Mouse (Mus musculus) hindbrain, embryonic 16.5 days (tissue): ENCODE measurements at regions not wholly inside any gene's neighbourhood (a gene's known extent, or its start where the extent isn't known, plus 50 kb on each side); places are given as distances from the start of the nearest gene placed in this dataset.

ENCODE experiments used
- ATAC-seq: fragments of 200-750 bp; cut with Nextera tagmentation; 2 replicates; pipeline ENCODE4 v1.8.0; 2017; ENCODE audit warnings: moderate TSS enrichment, moderate library complexity
- H3K27ac ChIP-seq: fragments of 300-500 bp; sonication (generic); 2 replicates; pipeline ENCODE4 v1.5.1; 2014; ENCODE audit warnings: low read depth, mild to moderate bottlenecking, control low read depth, low read length, moderate library complexity
- H3K27me3 ChIP-seq: fragments of 300-500 bp; sonication (generic); replicated peaks from 2 replicates; pipeline ENCODE4 v1.6.1; 2014; ENCODE audit warnings: low read length; ENCODE audit not compliant: control insufficient read depth, insufficient read depth
- H3K36me3 ChIP-seq: fragments of 300-500 bp; sonication (generic); 2 replicates; pipeline ENCODE4 v1.6.1; 2014; ENCODE audit warnings: mild to moderate bottlenecking, low read length, moderate library complexity, mixed read lengths; ENCODE audit not compliant: control insufficient read depth, insufficient read depth
- H3K4me1 ChIP-seq: fragments of 300-500 bp; sonication (generic); 2 replicates; pipeline ENCODE4 v1.6.1; 2014; ENCODE audit warnings: low read depth, low read length; ENCODE audit not compliant: control insufficient read depth, insufficient read depth
- H3K4me2 ChIP-seq: fragments of 300-500 bp; sonication (generic); 2 replicates; pipeline ENCODE4 v1.6.1; 2014; ENCODE audit warnings: mild to moderate bottlenecking, low read length, control low read depth, moderate library complexity
- H3K4me3 ChIP-seq: fragments of 300-500 bp; sonication (generic); 2 replicates; pipeline ENCODE4 v1.5.1; 2014; ENCODE audit warnings: mild to moderate bottlenecking, low read length, control low read depth, moderate library complexity
- H3K9ac ChIP-seq: fragments of 300-500 bp; sonication (generic); 2 replicates; pipeline ENCODE4 v1.6.1; 2014; ENCODE audit warnings: low read depth, mild to moderate bottlenecking, control low read depth, low read length, moderate library complexity
- H3K9me3 ChIP-seq: fragments of 300-500 bp; sonication (generic); 2 replicates; pipeline ENCODE4 v1.6.1; 2014; ENCODE audit warnings: mild to moderate bottlenecking, low read length, moderate library complexity; ENCODE audit not compliant: control insufficient read depth
- WGBS: fragments of 180-500 bp; shearing (Covaris S2); extraction: QIAGEN DNeasy Blood & Tissue Kit; methylation state at CpG from one replicate; pipeline ENCODE4 v1.1.7; 2014; 5-methylcytosine and 5-hydroxymethylcytosine counted together

DNA sequence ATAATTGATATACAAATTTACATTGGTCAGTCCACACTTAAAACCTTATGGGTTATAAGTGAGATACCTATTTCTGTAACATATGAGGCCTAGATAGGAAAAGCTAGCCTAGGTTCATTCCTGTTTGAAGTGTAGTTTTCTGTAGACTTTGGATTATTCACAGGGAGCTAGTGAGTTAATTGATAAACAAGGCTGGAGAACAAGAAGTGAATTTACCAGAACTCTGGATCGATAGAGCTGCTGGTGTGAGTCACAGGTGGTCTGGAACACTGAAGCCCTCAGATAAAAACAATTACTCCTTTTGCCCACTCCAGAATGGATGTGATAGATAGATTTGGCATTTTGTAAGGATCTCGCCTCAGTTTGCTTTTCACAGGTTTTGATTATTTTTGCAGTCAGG lies 62.0 kb upstream of the Rtl1 start:
- Histone ChIP-seq H3K4me2 (no peak overlapping the region), H3K9ac (no peak overlapping the region), H3K27ac (no peak overlapping the region), H3K27me3 (no peaks in the 10 kb centered on the region), H3K4me1 (no peaks in the 10 kb centered on the region), H3K9me3 (no peaks in the 10 kb centered on the region), H3K4me3 (no peak overlapping the region), H3K36me3 (peaks cover 2% of the 10 kb centered on the region; the same call in 1 of the 2 replicates)
- no peak for ATAC-seq
- WGBS, result 76% methylated on average over 2 of the region's 2 CpGs

DNA sequence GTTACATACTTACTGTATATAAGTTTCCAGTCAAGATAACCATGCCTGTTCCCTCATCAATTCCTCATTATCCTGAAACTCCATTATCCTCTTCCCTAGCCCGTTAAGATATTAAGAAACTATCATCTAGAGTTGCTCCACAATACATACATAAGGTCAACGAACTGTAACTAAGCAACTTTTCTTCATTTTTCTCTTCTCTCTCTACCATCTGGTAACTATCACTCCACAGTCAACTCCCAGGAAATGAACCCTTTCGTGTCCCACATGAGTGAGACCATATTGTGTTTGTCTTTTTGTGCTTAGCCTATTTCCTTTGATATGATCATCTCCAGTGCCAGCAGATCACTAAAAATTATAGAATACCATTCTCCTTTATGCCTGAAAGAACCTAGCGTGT lies 74.6 kb upstream of the Rtl1 start:
- Histone ChIP-seq H3K27me3 (no peaks in the 10 kb centered on the region), H3K27ac (no peak overlapping the region), H3K4me3 (no peak overlapping the region), H3K4me1 (no peaks in the 10 kb centered on the region), H3K4me2 (no peak overlapping the region), H3K9ac (no peak overlapping the region), H3K9me3 (no peaks in the 10 kb centered on the region), H3K36me3 (peaks cover 4% of the 10 kb centered on the region)
- ATAC-seq, result no peak
- WGBS, result 78% methylated on average over 4 of the region's 4 CpGs

DNA sequence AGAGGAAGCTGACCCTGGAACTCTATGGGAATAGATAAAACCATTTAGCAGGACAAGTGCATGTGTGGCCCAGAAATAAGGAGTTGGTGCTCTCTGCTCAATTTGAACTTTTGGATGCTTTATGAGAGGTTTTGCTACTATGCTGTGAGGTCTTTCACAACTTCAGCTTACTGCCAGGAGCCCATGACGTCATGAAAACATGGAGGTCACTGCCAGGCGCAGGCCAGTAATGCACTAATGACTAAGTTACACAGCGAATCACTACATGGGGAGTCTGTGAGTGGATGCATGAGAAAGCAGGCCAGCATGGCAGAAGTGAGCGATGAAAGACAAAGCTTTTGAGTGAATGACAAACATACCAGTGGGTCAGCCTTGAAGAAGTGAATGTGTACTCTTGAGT lies 93.9 kb upstream of the Rtl1 start:
- H3K36me3 ChIP-seq, result peaks cover 16% of the 10 kb centered on the region
- H3K4me2 ChIP-seq, result no peak overlapping the region
- 90% methylated on average over 4 of the region's 4 CpGs for WGBS
- no peaks in the 10 kb centered on the region for H3K9me3 ChIP-seq
- H3K9ac ChIP-seq, result no peak overlapping the region
- no peak overlapping the region for H3K4me3 ChIP-seq
- no peaks in the 10 kb centered on the region for H3K27me3 ChIP-seq
- no peaks in the 10 kb centered on the region for H3K4me1 ChIP-seq
- H3K27ac ChIP-seq, result no peak overlapping the region
- ATAC-seq, result no peak

DNA sequence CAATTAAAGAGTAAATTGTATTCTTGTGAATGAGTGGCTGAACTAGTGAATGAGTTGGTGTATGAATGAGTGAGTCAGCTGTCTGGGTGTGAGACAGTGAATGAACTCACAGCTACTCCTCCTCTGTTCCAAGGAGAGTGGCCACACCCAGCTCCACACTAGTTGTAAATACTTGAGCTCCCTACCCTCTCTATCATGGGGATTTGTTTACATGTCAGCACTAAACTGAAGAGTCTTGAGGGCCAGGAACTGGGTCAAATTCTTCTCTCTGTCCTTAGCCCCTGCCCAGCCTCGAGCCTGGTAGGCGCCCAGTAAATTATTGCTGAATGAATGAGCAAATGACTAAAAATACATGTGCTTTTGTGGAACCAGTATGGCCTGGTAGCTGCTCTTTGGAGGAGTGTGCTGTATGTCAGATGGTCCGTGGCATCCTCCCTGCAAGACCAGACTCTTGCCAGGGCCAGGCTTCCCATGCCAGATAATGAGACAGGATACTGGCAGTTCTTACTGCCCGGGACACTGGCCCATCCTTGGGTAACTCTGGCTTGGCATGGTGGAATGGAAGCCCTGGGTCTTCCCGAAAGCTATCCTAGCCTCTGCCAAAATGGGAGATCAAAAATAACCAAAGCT lies 94.8 kb upstream of the Rtl1 start:
- peak; percentile 40; the same call in 1 of the 2 replicates for ATAC-seq

DNA sequence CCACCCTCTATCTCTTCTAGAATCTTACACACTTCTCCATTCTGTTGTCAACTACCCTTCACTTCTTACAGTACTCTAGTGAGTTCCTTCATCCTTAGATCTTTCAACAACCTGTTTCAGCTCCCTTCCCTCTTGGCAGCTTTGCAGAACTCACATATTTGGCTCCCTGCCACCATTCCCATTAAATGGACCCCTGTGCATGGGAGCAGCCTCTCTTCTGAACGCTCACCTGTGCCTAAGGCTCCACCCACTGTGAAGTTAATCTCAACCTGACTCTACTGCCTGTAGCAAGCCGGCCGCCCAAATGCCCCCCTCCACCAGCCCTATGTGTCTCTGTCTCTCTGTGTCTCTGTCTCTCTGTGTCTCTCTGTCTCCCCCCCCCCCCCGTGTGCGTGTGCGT lies 106.7 kb upstream of the Rtl1 start:
- Histone ChIP-seq H3K36me3 (0 out of 2 replicates have a peak, but pooled peaks cover under 1% of the 10 kb centered on the region), H3K9ac (no peak overlapping the region), H3K27ac (no peak overlapping the region), H3K9me3 (no peaks in the 10 kb centered on the region), H3K27me3 (no peaks in the 10 kb centered on the region), H3K4me1 (no peaks in the 10 kb centered on the region), H3K4me2 (no peak overlapping the region), H3K4me3 (no peak overlapping the region)
- ATAC-seq, result no peak
- WGBS, result 80% methylated on average over 5 of the region's 6 CpGs

More for the DNA sequence above, 94.8 kb upstream of the Rtl1 start:
- Histone ChIP-seq H3K4me3 (no peak overlapping the region), H3K36me3 (peaks cover 16% of the 10 kb centered on the region), H3K27ac (no peak overlapping the region), H3K9ac (no peak overlapping the region), H3K27me3 (no peaks in the 10 kb centered on the region), H3K9me3 (no peaks in the 10 kb centered on the region), H3K4me1 (no peaks in the 10 kb centered on the region), H3K4me2 (no peak overlapping the region)
- WGBS, result 86% methylated on average over 5 of the region's 5 CpGs

DNA sequence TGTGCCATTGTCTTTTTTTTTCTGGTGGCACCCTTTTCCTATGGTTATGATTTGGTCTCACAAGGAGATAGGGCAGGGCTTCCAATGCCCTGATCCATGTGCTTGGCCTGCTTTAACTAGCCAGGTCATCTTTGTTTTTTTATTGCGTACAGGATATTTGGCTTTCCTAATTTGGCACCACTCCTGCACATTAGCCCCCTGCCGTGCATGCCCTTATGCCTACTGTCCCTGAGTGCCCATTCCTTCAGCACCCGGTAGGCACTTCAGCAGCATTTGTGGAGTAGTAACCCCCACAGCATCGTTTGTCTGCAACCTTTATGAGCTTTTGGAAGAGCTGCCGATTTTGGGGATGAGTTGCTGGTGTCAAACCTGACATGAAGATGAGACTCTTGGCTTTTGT lies 109.5 kb upstream of the Rtl1 start:
- Histone ChIP-seq H3K27me3 (no peaks in the 10 kb centered on the region), H3K36me3 (peaks cover 4% of the 10 kb centered on the region; the same call in 1 of the 2 replicates), H3K4me2 (no peak overlapping the region), H3K4me3 (no peak overlapping the region), H3K4me1 (no peaks in the 10 kb centered on the region), H3K9me3 (no peaks in the 10 kb centered on the region), H3K9ac (no peak overlapping the region), H3K27ac (no peak overlapping the region)
- no peak for ATAC-seq
- WGBS, result 86% methylated on average over 5 of the region's 5 CpGs

DNA sequence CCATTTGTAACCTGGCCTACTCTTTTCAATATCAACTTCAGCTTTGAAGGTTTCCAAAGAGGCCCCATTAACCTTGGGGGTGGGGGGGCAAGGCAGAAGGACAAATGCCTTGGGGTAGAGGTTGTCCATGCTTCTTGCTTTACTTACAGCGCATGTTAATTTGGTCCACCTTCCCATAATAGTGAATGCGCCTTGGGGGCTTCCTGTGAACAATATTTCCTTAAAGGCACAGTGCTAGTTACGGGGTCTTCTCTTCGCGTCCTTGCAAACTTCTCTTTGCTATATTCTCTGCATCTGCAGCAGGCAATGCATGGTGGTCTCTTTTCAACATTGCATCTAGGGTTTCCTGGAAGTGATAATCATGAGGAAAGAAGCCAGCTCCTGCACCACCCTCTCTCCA lies 111.3 kb upstream of the Rtl1 start:
- WGBS, result 97% methylated on average over 5 of the region's 5 CpGs
- no peak overlapping the region for H3K4me2 ChIP-seq
- H3K36me3 ChIP-seq, result peaks cover 4% of the 10 kb centered on the region
- H3K9ac ChIP-seq, result no peak overlapping the region
- H3K4me3 ChIP-seq, result no peak overlapping the region
- H3K4me1 ChIP-seq, result no peaks in the 10 kb centered on the region
- no peak overlapping the region for H3K27ac ChIP-seq
- no peaks in the 10 kb centered on the region for H3K27me3 ChIP-seq
- no peaks in the 10 kb centered on the region for H3K9me3 ChIP-seq
- ATAC-seq, result no peak

DNA sequence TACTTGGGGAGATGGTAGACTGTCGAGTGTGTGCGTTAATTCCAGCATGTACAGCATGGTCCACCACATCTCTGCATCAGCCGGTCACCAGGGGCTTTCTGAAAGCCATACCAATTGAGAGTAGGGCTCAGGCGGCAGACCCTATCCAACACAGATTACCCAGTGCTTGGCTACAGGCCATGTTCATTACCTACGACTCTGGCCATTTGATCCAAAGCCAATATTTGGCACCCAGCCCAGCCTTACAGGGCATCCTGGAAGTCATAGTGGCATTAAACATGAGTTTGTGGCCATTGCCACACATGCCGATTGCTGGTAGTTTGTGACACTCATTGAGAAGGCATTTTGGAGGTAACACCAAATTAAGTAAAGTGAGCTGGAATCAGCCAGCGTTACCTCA lies 111.8 kb upstream of the Rtl1 start:
- Histone ChIP-seq H3K4me3 (no peak overlapping the region), H3K4me1 (no peaks in the 10 kb centered on the region), H3K27me3 (no peaks in the 10 kb centered on the region), H3K9me3 (no peaks in the 10 kb centered on the region), H3K36me3 (peaks cover 4% of the 10 kb centered on the region), H3K27ac (no peak overlapping the region; the same call in 1 of the 2 replicates), H3K9ac (no peak overlapping the region), H3K4me2 (no peak overlapping the region)
- 74% methylated on average over 7 of the region's 7 CpGs for WGBS
- ATAC-seq, result peak; percentile 17; the same call in 1 of the 2 replicates

DNA sequence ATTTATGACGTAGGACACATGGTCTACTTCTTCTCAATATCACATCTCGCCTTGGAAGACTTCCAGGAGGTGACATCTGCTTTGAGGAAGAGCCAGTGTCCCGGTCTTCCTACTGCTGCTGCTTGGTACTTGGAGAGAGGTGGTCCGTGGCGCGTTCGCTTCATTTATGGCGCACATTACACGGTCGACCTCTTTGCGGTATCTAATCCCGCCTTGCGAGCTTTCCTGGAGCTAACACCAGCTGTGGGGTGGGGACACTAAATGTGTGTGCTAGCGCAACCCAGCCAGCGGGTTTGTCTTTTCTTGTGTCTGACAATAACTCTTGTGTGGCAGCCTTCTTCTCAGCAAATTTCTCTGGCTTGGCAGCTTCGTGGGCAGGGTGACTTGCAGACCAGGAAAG lies 112.3 kb upstream of the Rtl1 start:
- H3K36me3 ChIP-seq, result peaks cover 6% of the 10 kb centered on the region
- H3K27ac ChIP-seq, result no peak overlapping the region; the same call in 1 of the 2 replicates
- H3K9ac ChIP-seq, result no peak overlapping the region
- WGBS, result 82% methylated on average over 16 of the region's 16 CpGs
- H3K9me3 ChIP-seq, result no peaks in the 10 kb centered on the region
- H3K27me3 ChIP-seq, result no peaks in the 10 kb centered on the region
- H3K4me2 ChIP-seq, result no peak overlapping the region
- ATAC-seq, result no peak; the same call in 1 of the 2 replicates
- no peaks in the 10 kb centered on the region for H3K4me1 ChIP-seq
- no peak overlapping the region for H3K4me3 ChIP-seq
